Mouse (Mus musculus) liver, adult 2 months (tissue): ENCODE measurements at regions not wholly inside any gene's neighbourhood (a gene's known extent, or its start where the extent isn't known, plus 50 kb on each side); places are given as distances from the start of the nearest gene placed in this dataset.

ENCODE experiments used
- CTCF ChIP-seq: fragments of 200-500 bp; IDR thresholded peaks from 2 replicates; pipeline ENCODE4 v1.5.1; 2011; ENCODE audit warnings: low read depth, low read length, control low read depth
- POLR2A ChIP-seq: fragments of 200-500 bp; IDR thresholded peaks from 2 replicates; pipeline ENCODE4 v1.6.1; 2011; ENCODE audit warnings: low read length, control low read depth; ENCODE audit not compliant: insufficient read depth; ENCODE audit errors: extremely low read depth

GRCm38 (mm10) chr14:17513756-17514155 lies 146.3 kb upstream of the Thrb start:
- TF ChIP-seq CTCF (no peak), POLR2A (no peak)
